Mouse (Mus musculus) left cerebral cortex, adult 11 months (tissue): ENCODE data around the gene Kcnj11.

Experiments
- DNase-seq: peaks from one replicate; pipeline ENCODE4 v3.0.0; 2022; ENCODE audit warnings: low spot score

The Kcnj11 gene

DNA sequence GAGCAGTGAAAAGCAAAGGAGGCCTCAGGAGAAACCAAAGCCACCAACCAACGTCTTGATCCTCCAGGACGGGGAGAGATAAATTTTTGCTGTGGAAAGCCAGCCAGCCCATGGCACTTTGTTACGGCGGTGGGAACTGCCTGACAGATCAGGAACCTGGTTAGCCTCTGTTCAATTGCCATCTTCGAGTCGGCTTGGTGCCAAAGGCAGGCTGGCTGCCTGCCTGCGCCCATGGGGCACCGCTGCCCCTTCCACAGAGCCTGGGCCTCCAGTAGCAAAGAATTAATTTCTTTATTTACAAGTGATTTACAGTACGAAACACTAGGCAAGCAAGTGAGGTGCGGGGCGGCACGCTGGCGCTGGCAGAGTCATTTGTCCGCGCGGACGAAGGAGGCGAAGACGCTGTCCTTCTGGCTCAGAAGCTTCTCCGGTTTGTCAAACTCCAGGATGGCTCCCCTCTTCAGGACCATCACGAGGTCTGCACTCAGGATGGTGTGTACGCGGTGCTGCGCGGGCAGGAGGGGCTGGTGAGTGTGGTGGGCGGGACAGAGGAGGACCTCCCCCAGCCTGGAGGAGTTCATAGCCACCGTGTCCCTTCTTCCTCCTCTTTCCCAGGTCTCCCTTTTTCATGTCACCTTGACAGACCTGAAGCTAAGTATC, 3.8 kb upstream of the Kcnj11 start:
- DNase-seq: no peak

DNA sequence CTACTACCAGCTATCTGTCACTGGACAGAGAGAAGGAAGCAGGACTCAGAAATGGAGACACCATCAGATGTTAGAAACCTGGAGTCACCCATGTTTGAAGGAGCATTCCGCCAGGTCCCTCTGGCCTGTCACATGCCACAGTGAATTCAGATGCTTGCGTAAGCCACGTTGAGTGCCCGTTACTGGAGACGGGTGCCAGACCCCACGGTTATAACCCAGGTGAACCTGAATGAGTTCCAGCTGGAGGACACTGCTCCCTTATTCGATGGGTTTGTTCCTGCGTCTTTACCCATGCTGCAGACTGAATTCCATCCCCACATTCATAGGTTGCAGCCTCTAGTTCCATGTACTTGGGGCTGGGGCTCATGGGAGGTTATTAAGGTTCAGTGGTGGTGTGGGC, 3.2 kb upstream of the Kcnj11 start:
- no peak for DNase-seq

DNA sequence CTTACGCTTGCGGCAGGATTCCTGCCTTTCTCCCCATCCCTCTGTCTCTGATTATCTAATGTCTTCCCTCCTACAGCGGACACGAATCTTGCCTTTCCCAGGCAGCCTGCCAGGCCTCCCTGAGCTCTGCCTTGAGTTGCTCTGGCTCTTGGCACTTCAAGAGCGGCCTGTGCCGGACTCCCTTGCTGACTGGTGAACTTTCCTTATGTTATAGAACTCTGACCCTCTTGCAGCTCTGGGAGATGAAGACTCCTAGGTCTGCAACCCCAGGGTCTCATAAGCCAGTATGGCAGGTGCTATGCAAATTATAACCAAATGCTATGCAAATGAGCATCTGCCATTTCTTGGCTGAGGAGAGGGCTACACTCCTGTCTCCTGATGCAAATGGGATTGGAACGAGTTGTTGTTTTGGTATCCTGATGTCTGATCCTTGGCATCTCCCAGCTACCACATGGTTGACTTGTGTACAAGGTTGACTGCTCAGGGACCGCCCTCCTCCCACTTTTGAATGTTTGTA, 2.6 kb upstream of the Kcnj11 start:
- DNase-seq: no peak

DNA sequence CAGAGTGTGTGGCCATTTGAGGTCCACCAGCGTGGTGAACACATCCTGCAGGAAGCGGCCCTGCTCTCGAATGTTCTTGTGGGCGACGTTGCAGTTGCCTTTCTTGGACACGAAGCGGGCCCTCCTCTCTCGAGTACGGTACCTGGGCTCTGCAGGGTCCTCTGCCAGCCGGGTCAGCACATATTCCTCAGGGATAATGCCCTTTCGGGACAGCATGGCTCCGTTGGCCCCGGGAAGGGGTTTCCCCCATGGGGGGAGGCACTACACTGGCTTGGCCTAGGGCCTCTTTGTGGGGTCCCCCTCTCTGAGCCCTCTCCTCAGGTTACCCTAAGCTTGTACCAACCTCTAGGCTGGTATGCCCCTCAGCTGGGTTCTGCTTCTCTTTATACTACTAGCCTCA, 882 bp downstream of the Kcnj11 start:
- DNase-seq: no peak

DNA sequence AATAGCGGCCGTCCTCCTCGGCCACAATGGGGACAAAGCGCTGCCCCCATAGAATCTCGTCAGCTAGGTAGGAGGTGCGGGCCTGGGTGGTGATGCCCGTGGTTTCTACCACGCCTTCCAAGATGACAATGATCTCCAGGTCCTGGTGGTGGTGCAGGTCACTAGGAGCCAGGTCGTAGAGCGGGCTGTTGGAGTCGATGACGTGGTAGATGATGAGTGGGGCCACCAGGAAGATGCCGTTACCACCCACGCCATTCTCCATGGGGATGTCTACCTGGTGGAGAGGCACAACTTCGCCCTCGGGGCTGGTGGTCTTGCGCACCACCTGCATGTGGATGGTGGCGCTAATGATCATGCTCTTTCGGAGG, 1.7 kb downstream of the Kcnj11 start:
- DNase-seq: no peak

DNA sequence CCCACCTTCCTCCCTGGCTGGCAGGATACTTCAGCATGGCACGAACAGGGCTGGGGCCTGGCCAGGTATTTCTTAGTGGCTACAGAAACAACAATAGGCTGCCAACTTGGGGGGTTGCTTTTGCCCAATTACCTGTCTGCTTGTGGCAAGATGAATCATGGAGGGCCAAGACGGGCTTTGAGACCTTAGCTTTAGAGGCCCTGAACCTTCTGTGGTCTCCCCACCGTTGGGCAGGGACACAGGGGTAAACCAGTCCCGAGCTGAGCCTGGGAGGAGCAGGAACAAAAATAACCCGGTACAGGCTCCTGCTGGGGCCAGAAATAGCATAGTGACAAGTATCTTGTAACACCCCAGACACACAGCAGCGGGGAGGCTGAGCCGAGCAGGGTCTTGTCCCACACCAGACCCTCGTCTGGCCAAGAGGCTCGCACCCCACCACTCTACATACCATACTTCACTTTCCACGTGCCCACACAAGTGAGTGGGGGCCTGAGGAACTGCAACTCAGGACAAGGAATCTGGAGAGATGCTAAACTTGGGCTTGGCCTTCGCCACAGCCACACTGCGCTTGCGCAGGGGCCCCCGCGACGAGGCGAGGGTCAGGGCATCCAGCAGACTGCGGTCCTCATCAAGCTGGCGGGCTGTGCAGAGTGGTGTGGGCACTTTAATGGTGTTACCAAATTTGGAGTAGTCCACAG, 2.2 kb downstream of the Kcnj11 start:
- DNase-seq: no peak

DNA sequence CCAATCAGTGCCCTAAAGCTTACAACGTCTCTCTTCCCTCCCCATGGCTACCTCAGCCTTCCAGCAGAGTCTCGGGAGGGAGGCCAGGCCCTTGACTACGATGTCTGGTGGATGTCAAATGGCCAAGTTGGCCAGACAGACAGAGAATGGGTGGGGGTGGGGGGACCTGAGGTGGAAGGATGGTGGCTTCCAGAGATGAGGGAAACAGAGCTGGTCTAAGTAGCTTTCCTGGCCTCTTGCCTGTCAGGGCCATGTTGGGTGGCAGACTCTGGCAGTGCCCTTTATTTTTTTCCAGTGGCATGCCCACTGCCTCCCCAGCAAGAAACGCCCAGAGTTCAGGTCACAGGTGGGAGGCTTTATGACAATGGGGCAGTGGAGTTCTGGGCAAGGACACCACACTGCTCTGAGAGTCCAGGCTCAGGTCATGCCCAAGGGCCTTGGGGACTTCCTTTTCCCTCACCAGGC, 3.2 kb downstream of the Kcnj11 start:
- no peak for DNase-seq

DNA sequence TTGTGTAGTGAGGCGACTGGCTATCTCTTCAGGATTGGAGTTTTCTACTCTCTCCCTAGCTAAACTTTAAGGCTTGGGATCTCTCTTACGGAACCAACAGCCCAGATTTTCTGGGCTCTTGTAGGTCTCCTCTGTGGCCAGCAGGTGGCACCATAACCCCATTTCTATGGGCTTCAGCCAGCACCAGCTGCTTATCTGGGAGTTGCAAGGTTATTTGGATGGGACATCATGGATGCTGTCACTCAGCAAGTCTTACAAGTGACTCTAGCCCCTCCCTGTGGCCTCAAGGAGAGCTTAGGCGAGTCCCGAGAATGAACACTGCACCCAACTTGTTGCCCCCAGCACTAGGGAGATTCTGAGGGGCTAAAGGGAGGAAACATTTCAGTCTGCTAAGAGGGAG, 4.4 kb downstream of the Kcnj11 start:
- no peak for DNase-seq

DNA sequence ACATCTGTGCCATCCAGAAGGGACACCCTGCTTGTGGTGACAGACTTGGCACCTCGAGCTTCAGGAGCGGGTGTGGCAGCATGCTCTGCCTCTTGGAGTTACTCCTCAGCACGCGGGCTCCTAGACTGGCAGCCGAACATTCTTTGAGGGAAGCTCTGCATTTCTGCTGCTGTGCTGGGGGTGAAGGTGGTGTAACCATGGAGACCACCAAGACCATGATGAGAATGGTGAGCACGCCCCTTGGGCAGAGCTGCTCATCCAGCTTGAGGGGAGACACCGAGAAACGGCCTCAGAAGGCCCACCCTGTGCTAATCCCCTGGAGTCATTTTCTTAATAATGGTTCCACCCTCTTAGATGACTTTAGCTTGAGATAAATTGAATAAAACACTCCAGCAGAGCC, 7.8 kb downstream of the Kcnj11 start:
- DNase-seq: no peak

DNA sequence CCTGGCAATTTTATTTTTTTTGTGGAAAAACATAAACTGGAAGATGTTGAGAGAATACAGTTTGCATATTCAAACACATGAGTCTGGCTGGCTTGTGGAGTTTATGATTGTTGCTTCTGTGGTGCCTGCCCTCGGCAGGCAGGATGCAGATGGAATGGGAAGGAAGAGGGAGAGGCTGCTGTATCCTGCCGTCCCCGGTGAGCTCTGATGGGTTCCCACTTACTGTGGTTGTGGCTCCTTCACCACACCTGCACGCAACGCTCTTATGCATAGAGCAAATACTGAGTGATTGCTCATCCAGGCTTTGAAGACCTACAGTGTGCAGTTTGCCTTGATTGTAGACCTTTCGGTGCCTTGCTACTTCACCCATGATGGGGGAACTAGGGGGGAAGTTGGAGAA, 12.3 kb downstream of the Kcnj11 start:
- no peak for DNase-seq

DNA sequence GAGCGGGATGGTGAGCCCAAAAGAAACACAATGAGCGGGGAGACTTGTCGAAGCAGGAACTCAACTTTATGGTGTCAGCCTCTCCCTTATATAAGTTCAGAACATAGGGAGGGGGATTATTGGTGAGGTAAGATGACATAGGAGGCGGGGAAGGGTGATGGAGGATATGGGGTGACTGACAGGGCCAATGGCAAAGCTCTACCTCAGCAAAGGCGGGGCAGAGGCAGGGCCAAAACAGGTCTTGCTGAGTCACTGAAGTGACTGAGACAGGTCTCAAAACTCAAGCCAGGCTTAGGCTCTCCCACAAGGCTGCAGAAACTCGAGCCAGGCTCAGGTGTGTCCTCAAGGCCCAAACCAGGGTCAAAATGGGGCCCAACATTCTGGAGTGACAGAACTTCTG, 14.2 kb downstream of the Kcnj11 start:
- no peak for DNase-seq

DNA sequence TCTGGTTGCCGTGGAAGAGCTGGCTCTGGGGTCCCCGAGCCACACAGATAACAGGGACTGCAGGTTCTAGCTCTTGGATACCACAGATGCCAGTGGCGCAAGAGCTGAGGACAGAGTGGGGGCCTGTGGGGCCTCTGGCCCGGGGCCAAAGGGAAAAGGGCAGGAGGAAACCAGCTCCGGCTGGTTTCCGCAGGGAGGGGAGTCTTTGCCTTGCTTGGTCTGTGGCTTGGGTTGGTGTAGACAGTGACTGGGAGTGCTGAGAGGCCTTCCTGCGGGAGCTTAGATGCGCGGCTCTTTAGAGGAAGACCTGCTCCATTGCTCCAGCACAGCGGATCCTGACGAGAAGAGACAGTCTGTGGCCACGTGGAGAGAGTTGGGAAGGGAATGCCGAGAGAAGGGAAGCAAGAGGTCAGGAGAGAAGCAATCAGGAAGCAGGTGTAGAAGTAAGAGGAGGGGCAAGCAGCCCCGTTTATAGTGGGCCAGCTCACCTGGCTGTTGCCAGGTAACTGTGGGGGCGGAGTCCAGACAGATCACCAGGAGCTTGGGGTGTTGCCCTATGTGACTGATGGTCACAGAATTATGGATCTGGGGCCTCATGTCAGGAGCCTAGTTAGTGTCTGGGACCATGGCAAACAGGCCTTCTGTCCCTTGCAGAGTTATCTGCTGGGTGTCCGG, 15.6 kb downstream of the Kcnj11 start:
- DNase-seq: no peak

DNA sequence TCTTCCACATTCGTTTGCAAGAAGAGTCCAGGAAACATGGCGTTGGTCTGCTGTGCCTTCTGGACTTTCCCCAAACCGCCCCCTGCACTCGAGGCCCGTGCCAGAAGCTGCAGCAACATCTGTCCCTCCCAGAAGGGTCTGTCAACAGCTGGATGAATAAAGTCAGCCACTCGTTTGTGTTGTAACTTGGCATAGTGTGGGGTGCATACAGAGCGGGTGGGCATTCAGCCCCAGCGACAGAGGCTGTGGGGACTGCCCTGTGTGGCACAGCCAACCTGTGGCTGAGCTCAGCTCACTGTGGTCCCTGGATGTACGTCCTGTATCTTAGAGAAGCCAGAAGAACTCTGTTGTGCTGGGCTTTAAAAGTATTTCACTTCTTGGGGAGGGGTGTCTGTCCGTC, 16.5 kb downstream of the Kcnj11 start:
- no peak for DNase-seq

DNA sequence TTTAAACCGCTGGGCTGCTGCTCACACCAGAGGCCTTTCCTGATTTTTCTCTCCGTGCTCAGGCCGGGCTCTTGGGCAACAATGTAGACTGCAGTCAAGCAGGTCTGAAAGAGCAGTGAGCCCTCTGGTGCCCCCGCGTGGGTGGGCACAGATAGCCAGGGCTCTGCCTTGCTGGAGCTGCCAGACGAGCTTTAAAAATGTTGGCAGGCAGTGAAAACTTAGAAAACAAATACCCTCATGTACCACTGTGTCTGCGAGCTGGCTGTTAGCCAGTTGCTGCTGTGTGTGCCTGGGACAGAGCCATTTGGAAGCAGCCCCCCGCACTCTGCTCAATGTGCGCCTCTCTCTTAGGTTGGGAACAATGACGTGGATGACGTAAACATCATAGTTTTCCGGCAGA, 22.9 kb downstream of the Kcnj11 start:
- no peak for DNase-seq

DNA sequence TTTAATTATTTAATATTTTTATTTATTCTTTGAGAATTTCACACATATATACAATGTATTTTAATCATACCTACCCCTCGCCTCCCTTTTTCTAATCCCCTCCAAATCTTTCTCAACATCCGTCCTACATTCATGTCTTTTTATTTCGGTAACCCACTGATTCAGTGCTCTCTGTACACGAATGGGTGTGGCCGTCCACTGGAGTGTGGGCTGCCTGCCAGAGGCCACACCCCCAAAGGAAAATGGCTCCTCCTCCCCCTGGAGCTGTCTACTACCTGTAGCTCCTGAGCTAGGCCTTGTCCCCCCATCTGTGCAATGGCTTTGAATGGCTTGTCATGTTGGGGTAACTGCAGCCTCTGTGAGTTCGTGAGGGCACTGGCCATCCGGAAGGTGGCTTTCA, 23.7 kb downstream of the Kcnj11 start:
- no peak for DNase-seq

DNA sequence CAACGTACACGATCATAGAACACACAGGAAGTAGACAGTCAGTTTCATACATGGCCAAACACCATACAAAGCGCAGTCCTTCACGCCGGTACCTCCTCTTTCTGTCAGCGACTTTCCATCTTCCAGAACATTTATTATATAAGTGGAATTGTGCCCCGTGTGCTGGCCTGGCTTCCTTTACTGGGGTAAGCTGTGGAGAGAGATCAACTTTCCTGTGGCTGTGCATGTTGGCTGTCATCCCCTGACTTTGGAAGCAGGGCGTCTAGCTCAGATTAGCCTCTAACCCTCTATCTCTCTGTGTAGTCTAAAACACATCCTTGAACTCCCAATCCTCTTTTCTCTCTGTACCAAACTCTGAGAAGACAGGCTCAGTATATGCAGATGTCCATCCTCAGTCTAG, 31.7 kb downstream of the Kcnj11 start:
- no peak for DNase-seq

DNA sequence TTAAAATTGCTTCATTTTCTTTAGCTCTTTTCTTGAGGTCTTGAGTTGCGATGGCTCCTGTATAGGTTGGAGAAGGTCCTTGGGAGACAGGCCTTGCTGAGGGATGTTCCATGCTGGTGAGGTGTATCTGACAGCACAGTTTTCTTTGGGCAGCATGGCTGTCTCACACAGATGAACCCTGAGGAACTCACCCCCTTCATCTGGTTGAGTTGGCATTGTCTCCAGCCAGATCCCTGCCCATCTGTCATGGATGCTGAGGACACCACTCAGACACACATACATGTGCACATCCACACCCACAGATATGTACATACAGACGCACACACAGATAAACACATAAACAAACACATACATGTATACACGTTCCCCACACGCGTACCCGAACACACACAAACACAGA, 37.3 kb downstream of the Kcnj11 start:
- DNase-seq: no peak

DNA sequence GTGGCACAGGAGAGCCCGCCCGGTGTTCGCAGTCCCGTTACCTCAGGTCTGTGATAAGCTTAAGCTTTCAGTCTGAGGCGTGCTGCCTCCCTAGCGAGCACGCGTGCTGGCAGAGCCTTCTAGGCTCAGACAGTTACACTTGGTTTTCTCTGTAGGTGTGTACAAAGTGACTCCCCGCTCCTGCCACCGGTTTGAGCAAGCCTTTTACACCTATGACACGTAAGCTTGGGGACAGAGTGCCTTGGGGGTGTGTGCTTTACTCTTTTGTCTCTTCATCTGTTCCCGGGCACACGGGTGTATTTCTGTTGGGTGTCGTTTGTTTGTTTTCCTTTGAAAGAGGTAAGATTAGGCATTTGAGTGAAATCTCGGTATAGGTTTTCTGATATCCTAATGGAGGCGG, 39.0 kb downstream of the Kcnj11 start:
- DNase-seq: no peak

DNA sequence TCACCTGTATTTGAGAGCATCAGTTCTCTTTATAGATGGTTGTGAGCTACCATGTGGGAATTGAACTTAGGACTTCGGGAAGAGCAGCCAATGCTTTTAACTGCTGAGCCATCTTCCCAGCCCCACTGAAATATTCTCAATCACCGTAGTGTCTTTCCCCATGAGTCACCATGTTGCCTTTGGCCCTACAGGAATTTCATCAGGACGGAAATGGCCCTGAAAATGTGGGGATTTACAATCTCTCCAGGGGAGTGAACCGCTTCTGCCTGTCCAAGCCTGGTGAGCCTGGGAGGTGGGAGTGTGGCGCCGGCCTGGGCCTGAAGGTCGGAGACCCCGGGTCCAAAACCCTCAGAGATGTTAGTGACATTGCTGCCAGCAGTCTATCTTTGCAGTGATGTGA, 39.9 kb downstream of the Kcnj11 start:
- DNase-seq: no peak

DNA sequence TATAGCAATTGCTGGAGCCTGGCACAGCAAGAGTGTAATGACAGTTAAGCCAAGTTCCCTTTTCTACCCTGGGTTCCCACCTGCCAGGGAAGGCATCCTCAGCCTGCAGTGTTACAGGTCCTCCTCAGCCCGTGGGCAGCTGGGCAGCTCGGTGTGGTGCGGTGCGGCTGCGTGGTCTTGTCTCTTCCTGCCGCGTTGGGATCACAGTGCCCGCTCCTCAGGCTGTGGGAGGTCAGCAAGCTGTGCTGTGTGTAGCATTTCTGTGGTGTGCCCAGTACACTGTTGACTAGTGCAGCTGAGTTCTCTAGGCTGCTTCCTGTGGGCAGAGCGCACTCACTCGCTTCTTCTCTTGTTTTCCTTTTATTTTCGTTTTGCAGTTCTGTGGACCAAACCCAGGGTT, 41.7 kb downstream of the Kcnj11 start:
- no peak for DNase-seq

DNA sequence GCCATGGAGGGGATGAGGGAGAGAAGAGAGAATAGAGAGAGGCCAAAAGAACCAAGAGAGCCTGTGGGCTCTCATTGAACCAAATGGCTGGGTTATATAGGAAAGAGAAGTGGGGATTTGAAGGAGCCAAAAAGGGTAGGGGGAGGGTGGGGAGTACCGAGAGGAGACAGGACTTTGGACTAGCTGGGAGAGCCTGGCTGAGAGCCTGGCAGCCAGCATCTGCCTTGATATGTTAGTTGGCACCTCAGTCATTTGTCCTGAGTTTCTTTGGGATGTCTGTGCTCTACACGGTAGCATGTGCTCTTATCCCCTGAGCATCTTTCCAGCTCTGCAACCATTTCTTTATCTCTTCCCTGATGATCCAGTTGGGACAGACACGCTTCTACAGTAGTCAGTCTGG, 47.0 kb downstream of the Kcnj11 start:
- DNase-seq: no peak

DNA sequence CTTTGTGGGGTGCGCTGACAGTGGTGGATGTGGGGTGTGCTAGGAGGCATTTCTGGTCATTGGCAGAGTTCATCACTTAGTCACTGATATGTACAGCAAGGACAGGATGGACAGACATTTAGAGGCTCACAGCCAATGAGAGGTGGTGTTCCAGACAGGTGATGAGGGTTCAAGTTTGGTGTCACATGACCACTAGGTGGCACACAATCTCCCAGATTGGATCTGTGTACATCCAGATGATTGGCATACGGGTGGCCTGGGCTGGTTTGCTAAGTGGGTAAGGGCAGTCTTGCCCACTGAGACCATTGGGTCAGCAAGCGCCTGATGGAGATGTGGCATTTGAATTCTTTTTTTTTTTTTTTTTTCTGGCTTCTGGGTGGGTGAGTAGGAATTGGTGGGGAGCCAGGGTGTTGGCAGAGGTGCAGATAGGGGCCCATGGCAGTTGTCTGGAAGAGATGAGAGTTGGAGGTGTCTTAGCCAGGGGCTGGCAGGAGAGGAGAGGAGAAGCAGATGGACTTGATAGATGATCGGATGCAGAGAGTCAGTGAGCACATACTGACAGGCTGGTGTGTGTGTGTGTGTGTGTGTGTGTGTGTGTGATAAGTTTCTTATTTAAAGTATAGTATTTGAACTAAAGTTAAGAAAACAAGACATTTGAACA, 48.3 kb downstream of the Kcnj11 start:
- DNase-seq: no peak

DNA sequence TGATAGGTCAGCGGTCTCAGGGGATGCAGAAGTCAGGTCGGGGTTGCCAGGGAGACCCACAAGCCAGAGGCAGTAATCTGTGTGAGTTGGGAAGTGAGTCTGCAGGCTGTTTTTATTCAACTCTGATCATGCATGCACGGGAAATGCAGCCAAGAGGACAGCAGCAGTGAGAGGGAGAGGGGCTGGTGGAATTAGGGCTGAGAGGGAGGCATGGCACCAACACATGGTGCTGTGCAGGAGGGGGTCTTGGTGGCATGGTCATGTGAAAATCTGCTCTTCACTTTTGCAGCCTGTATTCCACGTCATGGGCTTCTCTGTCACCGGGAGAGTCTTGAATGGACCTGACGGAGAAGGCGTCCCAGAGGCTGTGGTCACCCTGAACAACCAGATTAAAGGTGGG, 50.6 kb downstream of the Kcnj11 start:
- no peak for DNase-seq
